Mouse (Mus musculus) layer of hippocampus, postnatal 36 days (tissue): ENCODE measurements around the gene Sft2d2. TPM values are rescaled to one million over a fixed set of nuclear protein-coding genes. Genes with fewer than 3 reads are reported as not detected.

Experiments used
- DNase-seq, 2 experiments: peaks; one replicate each; pipeline ENCODE4 v3.0.0; 2022
- total RNA-seq, 2 experiments: library from RNA; stranded (reverse); gene quantifications; 2 replicates each; pipeline ENCODE4 v1.2.3; 2021

The Sft2d2 gene
- 10 to 100 TPM; 10.7 to 12.2 TPM for total RNA-seq

- DNase-seq, result peak; percentile 59 to 69
Observed at GRCm38 (mm10) chr1:165193880-165194661, at the start of gene Sft2d2. Gene Sft2d2 (minus strand): TSS chr1:165194438.

- DNase-seq, result peak; percentile 96 to 97
Observed at GRCm38 (mm10) chr1:165236321-165237298, 42.4 kb upstream of the Sft2d2 start, which contains the start of gene Tiprl. Gene Tiprl (minus strand): TSS chr1:165236996.

- DNase-seq, result no peak
Observed at GRCm38 (mm10) chr1:165235846-165236245, 41.6 kb upstream of the Sft2d2 start.

GRCm38 (mm10) chr1:165233806-165234205, 39.6 kb upstream of the Sft2d2 start:
- no peak for DNase-seq

- DNase-seq, result no peak
Observed at GRCm38 (mm10) chr1:165230691-165231090, 36.5 kb upstream of the Sft2d2 start.

- DNase-seq, result no peak
Observed at GRCm38 (mm10) chr1:165229577-165229976, 35.3 kb upstream of the Sft2d2 start.

- no peak for DNase-seq
Observed at GRCm38 (mm10) chr1:165217023-165217589, 22.9 kb upstream of the Sft2d2 start.

- no peak for DNase-seq
Observed at GRCm38 (mm10) chr1:165215831-165216230, 21.6 kb upstream of the Sft2d2 start.

- no peak for DNase-seq
Observed at GRCm38 (mm10) chr1:165205591-165205990, 11.4 kb upstream of the Sft2d2 start.

GRCm38 (mm10) chr1:165203488-165204035, 9.3 kb upstream of the Sft2d2 start:
- no peak for DNase-seq

GRCm38 (mm10) chr1:165201445-165202012, 7.3 kb upstream of the Sft2d2 start:
- DNase-seq, result no peak

GRCm38 (mm10) chr1:165200748-165201147, 6.5 kb upstream of the Sft2d2 start:
- no peak for DNase-seq

- no peak for DNase-seq
Observed at GRCm38 (mm10) chr1:165199639-165200038, 5.4 kb upstream of the Sft2d2 start.

- DNase-seq, result no peak
Observed at GRCm38 (mm10) chr1:165198951-165199350, 4.7 kb upstream of the Sft2d2 start.

GRCm38 (mm10) chr1:165197875-165198274, 3.6 kb upstream of the Sft2d2 start:
- no peak for DNase-seq

GRCm38 (mm10) chr1:165195396-165195960, 1.2 kb upstream of the Sft2d2 start:
- no peak for DNase-seq

GRCm38 (mm10) chr1:165194662-165195013, 400 bp upstream of the Sft2d2 start:
- DNase-seq, result no peak

GRCm38 (mm10) chr1:165193426-165193825, 812 bp downstream of the Sft2d2 start:
- DNase-seq, result no peak

GRCm38 (mm10) chr1:165192714-165193264, 1.4 kb downstream of the Sft2d2 start:
- no peak for DNase-seq

- no peak for DNase-seq
Observed at GRCm38 (mm10) chr1:165192102-165192501, 2.1 kb downstream of the Sft2d2 start.

GRCm38 (mm10) chr1:165191611-165192010, 2.6 kb downstream of the Sft2d2 start:
- no peak for DNase-seq
